Mouse (Mus musculus): ENCODE results near the gene Tbc1d16.

DNA sequence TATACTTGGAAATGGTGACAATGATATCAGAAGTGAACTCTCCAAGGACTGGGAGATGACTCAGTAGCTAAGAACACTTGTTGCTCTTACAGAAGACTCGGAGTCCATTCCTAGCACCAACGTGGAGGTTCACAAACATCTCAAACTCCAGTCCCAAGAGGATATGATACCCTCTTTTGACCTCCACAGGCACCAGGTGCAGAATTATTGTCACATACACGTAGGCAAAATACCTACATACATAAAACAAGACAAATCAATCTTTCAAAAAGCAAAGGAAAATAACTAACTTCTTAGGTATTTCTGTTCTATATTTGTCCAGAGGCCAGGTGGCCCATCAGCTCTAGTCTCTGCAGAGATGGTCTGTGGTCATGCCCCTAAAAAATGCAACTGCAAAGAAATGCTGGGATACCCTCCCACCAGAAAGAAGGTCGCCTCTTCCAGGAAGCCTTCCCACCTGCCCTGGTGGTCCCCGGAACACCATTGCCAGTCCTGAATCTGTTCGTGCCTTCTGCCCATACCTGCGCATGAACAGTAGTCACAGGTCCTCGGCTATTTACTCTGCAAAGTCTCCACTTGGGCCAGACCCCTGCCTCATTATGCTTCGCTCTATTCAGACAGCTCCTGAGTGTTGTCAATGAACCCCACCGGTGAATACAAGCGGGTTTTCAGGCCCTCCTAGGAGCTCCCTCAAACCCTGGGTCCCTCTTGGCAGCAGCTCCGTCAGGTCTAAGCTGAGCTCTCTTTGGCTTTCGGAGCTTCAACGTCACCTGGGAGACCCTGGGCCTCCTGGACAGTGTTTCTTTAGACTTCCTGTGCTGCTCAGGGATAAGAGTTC, 95.9 kb downstream of the Tbc1d16 start:
- no peak for TF ChIP-seq CTCF (IDR thresholded peaks at IDR 0.05; ENCODE audit: control insufficient read depth, insufficient read depth, low read length)
- TF ChIP-seq POLR2A (IDR thresholded peaks at IDR 0.05; ENCODE audit: borderline replicate concordance, control insufficient read depth, low read depth, low read length), result no peak
